Mouse (Mus musculus) hindbrain, postnatal 0 days (tissue): ENCODE measurements around the gene Fmc1. TPM values are rescaled to one million over a fixed set of nuclear protein-coding genes. Genes with fewer than 3 reads are reported as not detected.
"Not testable (repeated sequence)": the region's sequence is repeated elsewhere in the genome, so short reads cannot be mapped to it uniquely, and the experiment has no call there.

Experiments used
- ATAC-seq: fragments of 200-750 bp; cut with Nextera tagmentation; 2 replicates; pipeline ENCODE4 v1.8.0; 2017; ENCODE audit warnings: mild to moderate bottlenecking, moderate TSS enrichment, moderate library complexity
- DNase-seq: peaks from one replicate; pipeline ENCODE4 v3.0.0-alpha.2; 2015; ENCODE audit warnings: low spot score
- H3K27ac ChIP-seq: fragments of 300-500 bp; sonication (generic); 2 replicates; pipeline ENCODE4 v1.5.1; 2014; ENCODE audit warnings: mild to moderate bottlenecking
- H3K27me3 ChIP-seq: fragments of 300-500 bp; sonication (generic); 2 replicates; pipeline ENCODE4 v1.6.1; 2014; ENCODE audit warnings: low read length, mixed read lengths; ENCODE audit not compliant: insufficient read depth
- H3K36me3 ChIP-seq: fragments of 300-500 bp; sonication (generic); 2 replicates; pipeline ENCODE4 v1.6.1; 2014; ENCODE audit warnings: low read length, mixed read lengths; ENCODE audit not compliant: insufficient read depth
- H3K4me1 ChIP-seq: fragments of 300-500 bp; sonication (generic); 2 replicates; pipeline ENCODE4 v1.6.1; 2014; ENCODE audit warnings: antibody characterized with exemption, low read length, mixed read lengths; ENCODE audit not compliant: insufficient read depth
- H3K4me2 ChIP-seq: fragments of 300-500 bp; sonication (generic); 2 replicates; pipeline ENCODE4 v1.6.1; 2014; ENCODE audit warnings: low read depth, mild to moderate bottlenecking, low read length, moderate library complexity, mixed read lengths
- H3K4me3 ChIP-seq: fragments of 300-500 bp; sonication (generic); 2 replicates; pipeline ENCODE4 v1.5.1; 2014; ENCODE audit warnings: low read length
- H3K9ac ChIP-seq: fragments of 300-500 bp; sonication (generic); replicated peaks from 2 replicates; pipeline ENCODE4 v1.6.1; 2014; ENCODE audit warnings: mild to moderate bottlenecking, low read length, moderate library complexity, mixed read lengths
- H3K9me3 ChIP-seq: fragments of 300-500 bp; sonication (generic); 2 replicates; pipeline ENCODE4 v1.6.1; 2016; ENCODE audit warnings: low read length, mixed read lengths
- CTCF ChIP-seq: IDR thresholded peaks from 2 replicates; pipeline ENCODE4 v1.5.1; 2016; ENCODE audit warnings: antibody characterized with exemption, control low read depth, low read depth
- WGBS: fragments of 180-500 bp; shearing (Covaris S2); extraction: QIAGEN DNeasy Blood & Tissue Kit; methylation state at CpG from one replicate; pipeline ENCODE4 v1.1.7; 2014; 5-methylcytosine and 5-hydroxymethylcytosine counted together
- polyA plus RNA-seq: library from polyadenylated mRNA; unstranded; fragments of >200 nt; fragmentation: Nextera tagmentation; extraction: Ambion mirVana; gene quantifications from 2 replicates; pipeline ENCODE4 v1.2.1, GENCODE M21; 2015
- total RNA-seq: library from RNA; depleted of rRNA; stranded (reverse); fragments of >200 nt; gene quantifications from 2 replicates; pipeline ENCODE4 v1.2.3, GENCODE M21; 2014

The Fmc1 gene
- total and polyA plus RNA-seq, 2 experiments from 2014 or later, result 55.8 to 260 TPM

DNA sequence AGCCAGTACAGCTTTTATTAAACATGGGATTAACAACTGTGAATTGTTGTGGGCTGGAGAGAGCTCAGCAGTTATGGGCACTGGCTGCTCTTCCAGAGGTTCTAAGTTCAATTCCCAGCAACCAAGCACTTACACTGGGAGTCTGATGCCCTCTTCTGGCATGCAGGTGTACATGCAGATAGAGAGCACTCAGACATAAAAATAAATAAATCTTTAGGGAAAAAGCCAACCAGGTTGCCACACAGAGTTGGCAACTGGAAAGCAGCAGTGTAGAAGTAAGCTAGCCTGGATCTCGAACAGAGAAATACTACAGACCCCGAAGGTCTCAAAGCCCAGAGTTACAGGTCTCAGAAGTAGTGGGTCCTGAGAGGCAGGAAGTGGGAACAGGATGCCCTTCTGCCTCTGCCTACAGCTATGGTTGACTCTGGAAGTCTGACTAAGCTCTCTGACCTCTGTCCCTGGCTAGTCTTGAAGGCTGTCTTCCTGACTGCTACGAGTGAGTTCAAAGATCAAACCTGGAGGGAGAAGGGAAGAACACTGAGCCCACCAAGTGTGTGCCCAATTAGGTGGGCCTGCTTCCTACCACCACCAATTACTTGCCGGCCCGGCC, 2.0 kb upstream of the Fmc1 start:
- H3K27me3 ChIP-seq, result no peaks in the 10 kb centered on the region
- no peaks in the 10 kb centered on the region for H3K9me3 ChIP-seq
- no peak overlapping the region for H3K4me3 ChIP-seq
- TF ChIP-seq CTCF, result peak; percentile 65
- 0 out of 2 replicates have a peak, but pooled peaks cover 3% of the 10 kb centered on the region for H3K4me1 ChIP-seq
- H3K27ac ChIP-seq, result no peak overlapping the region
- ATAC-seq (no peak), DNase-seq (peak; percentile 43)
- 64% methylated on average over 5 of the region's 5 CpGs for WGBS
- H3K9ac ChIP-seq, result no peak overlapping the region
- no peaks in the 10 kb centered on the region for H3K36me3 ChIP-seq
- no peak overlapping the region for H3K4me2 ChIP-seq

DNA sequence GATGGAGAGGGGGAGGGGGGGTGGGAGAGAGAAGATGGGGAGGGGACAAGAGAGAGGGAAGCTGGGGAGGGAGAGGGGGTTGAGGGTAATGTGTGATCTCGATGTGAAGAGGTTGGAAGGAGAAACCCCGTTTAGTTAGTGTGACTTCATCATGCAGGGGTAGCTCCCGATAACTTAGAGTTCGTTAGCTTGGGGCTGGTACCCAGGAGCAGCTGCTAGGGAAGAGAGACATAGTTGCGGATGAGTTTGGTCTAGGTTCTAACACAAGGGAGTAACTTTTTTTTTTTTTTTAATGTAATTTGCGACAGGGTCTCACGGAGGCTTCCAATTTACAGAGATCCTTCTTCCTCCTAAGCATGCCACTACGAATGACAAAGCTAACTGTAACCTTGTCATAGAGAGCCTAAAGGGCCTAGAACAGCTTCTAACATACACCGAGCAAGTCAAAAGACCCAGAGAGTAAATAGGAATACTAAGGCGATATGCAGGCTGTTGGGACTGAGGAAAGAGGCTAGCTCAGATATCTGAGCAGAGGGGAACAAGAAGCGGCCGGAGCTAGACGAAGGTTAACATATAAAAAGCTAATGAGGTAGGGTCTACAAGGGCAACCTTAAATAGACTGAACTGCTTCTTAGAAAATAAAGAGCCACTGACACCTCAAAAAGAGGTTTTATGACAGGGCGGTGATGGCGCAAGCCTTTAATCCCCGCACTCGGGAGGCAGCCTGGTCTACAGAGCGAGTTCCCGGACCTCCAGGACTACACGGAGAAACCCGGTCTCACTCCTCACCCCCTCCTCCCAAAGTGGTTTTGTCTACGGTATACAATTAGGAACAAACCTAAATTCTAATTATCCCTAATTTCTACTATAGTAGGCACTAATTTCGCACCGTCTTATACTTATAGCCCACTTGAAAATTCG, 542 bp upstream of the Fmc1 start:
- Histone ChIP-seq H3K9me3 (no peaks in the 10 kb centered on the region), H3K27me3 (no peaks in the 10 kb centered on the region), H3K27ac (peak overlapping the region; percentile 93), H3K4me1 (0 out of 2 replicates have a peak, but pooled peaks cover 3% of the 10 kb centered on the region), H3K4me2 (peak overlapping the region; percentile 86), H3K36me3 (no peaks in the 10 kb centered on the region), H3K4me3 (peak overlapping the region; percentile 64), H3K9ac (peak overlapping the region; percentile 70)
- TF ChIP-seq CTCF, result no peak
- DNase-seq, result no peak
- peak; percentile 31 for ATAC-seq
- WGBS, result 3% methylated on average over 25 of the region's 25 CpGs

DNA sequence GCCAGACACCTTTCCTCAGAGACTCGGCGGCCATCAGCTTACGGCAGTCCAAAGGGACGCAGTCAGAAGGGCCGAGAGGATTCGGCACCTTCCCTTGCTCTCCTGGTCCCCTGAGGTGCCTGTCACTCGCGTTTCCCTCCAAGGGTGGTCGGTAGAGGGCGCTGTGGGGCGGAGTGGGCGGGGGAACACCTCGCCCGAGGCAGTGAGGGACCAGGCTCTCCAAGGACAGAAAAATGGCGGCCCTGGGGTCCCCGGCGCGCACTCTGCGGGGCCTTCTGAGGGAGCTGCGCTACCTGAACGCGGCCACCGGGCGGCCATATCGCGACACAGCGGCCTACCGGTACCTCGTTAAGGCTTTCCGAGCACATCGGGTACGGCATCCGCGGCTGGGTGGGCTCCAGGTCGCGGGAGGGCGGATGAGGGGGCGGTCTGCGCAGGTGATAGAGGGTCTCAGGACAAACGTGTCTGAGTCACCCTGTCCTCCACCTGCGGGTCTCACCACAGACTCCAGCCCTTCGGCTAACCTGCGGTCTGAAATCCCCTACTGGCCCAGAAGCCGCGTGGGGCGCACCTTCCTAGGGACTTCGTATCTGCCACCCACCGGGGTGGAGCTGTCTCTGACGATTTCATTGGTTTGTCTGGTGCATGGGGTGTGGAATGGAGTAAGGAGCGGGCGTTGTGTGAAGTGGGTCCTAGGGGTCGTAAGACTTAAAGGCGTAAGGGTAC, 1.5 kb downstream of the Fmc1 start:
- H3K4me3 ChIP-seq, result peak overlapping the region; percentile 64
- peak overlapping the region; percentile 93 for H3K27ac ChIP-seq
- H3K36me3 ChIP-seq, result no peaks in the 10 kb centered on the region
- 0% methylated on average over 51 of the region's 53 CpGs for WGBS
- TF ChIP-seq CTCF, result peak; percentile 94
- DNase-seq (peak; percentile 95), ATAC-seq (peak; percentile 71)
- no peaks in the 10 kb centered on the region for H3K27me3 ChIP-seq
- H3K9me3 ChIP-seq, result no peaks in the 10 kb centered on the region
- H3K9ac ChIP-seq, result peak overlapping the region; percentile 81
- H3K4me1 ChIP-seq, result 0 out of 2 replicates have a peak, but pooled peaks cover 3% of the 10 kb centered on the region
- peak overlapping the region; percentile 86 for H3K4me2 ChIP-seq

DNA sequence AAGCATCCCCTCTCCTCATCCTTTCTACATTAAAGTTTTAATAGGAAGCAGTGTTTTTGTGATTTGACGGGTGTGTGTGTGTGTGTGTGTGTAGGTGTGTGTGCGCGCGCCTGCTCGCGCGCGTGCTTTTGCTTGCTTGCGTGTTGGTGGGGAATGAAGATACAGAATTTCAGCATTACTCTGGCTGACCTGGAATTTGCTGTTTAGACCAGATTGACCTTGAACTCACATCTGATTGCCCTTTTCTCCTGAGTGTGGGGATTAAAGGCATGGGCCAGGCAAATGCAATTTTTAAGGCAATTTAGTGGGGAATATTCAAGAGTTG, 2.0 kb downstream of the Fmc1 start:
- Histone ChIP-seq H3K27ac (peak overlapping the region; percentile 93), H3K4me1 (0 out of 2 replicates have a peak, but pooled peaks cover 3% of the 10 kb centered on the region), H3K9ac (peak overlapping the region; percentile 81), H3K4me3 (peak overlapping the region; percentile 64), H3K27me3 (no peaks in the 10 kb centered on the region), H3K4me2 (peak overlapping the region; percentile 86), H3K36me3 (no peaks in the 10 kb centered on the region), H3K9me3 (no peaks in the 10 kb centered on the region)
- under 1% methylated on average over 9 of the region's 9 CpGs for WGBS
- ATAC-seq (no peak), DNase-seq (no peak)
- no peak for TF ChIP-seq CTCF

DNA sequence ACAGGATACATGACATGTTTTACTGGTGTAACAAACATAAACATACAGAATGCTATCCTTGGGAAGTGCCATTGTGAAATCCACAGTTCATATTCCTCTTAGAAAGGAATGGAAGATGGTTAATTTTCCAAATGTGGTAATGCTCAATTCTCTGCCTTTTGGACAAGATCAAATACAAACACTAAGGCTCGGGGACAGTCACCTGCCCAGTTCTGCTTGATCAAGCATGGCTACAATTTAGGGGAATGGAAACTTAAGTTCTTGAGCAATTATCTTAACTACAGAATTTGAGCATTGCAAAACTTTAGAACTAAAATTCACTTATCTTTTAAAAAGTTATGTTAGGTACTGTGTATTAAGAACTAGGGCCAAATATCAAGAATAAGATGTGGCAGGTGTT, 2.5 kb downstream of the Fmc1 start:
- no peaks in the 10 kb centered on the region for H3K36me3 ChIP-seq
- DNase-seq (no peak), ATAC-seq (no peak)
- H3K4me1 ChIP-seq, result 0 out of 2 replicates have a peak, but pooled peaks cover 3% of the 10 kb centered on the region
- H3K4me3 ChIP-seq, result peak overlapping the region; percentile 64
- no peaks in the 10 kb centered on the region for H3K9me3 ChIP-seq
- 68% methylated on average over 1 of the region's 1 CpGs for WGBS
- no peak for TF ChIP-seq CTCF
- H3K27ac ChIP-seq, result peak overlapping the region; percentile 93; the same call in 1 of the 2 replicates
- peak overlapping the region; percentile 86 for H3K4me2 ChIP-seq
- no peaks in the 10 kb centered on the region for H3K27me3 ChIP-seq
- H3K9ac ChIP-seq, result peak overlapping the region; percentile 81; the same call in 1 of the 2 replicates

DNA sequence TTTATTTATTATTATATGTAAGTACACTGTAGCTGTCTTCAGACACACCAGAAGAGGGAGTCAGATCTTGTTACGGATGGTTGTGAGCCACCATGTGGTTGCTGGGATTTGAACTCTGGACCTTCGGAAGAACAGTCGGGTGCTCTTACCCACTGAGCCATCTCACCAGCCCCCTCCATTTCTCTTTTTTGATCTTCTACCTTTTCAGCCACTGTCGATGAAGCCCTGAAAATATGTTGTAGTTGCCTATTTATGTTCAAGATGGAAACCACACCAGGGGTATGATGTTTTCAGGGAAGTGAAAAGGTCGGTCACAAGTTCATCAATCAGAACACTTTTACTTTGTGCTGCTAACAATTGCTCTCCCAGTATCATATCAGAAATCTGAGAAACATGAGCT, 10.8 kb downstream of the Fmc1 start:
- H3K4me1 ChIP-seq, H3K9ac ChIP-seq, H3K9me3 ChIP-seq, H3K27ac ChIP-seq, DNase-seq, ATAC-seq, H3K4me2 ChIP-seq, H3K36me3 ChIP-seq, H3K27me3 ChIP-seq, H3K4me3 ChIP-seq: not testable (repeated sequence)
- 92% methylated on average over 4 of the region's 5 CpGs for WGBS

DNA sequence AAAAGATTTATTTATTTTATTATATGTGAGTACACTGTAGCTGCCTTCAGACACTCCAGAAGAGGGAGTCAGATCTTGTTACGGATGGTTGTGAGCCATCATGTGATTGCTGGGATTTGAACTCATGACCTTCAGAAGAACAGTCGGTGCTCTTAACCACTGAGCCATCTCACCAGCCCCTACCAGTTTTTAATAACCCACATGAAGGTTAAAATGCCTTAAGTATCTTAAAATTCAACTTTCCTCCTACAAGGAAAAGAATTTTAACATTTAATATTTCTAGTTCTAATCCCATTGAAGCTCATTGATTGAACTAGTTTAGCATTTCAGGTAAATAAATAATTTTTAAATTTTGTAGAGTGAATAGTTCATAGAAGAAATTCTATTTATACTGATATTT, 13.7 kb downstream of the Fmc1 start:
- not testable (repeated sequence) for H3K27ac ChIP-seq, H3K27me3 ChIP-seq
- 92% methylated on average over 2 of the region's 2 CpGs for WGBS

More for the DNA sequence above, 13.7 kb downstream of the Fmc1 start:
- not testable (repeated sequence) for H3K9me3 ChIP-seq, ATAC-seq, H3K9ac ChIP-seq, H3K4me3 ChIP-seq, DNase-seq, H3K36me3 ChIP-seq, H3K4me1 ChIP-seq, H3K4me2 ChIP-seq
